Mouse (Mus musculus): Measurements from ENCODE around the gene Dnajc25.

The Dnajc25 gene

DNA sequence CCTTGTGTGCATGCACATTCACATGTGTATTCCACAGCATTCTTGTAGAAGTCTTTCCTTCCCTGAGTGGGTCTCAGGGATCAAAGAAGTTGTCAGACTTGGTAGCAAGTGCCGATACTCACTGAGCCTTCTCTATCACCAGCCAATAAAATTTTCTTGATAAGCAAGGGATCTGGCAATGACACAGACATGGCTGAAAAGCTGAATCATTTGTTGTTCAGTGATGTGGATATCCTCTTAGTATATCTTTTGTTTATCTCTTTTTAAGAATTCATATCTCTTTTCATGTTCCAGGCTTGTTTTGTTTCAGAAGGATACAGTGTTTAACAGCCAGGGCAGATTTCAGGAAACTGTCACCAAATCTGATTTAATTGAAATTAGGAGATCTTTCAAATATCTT is 3.8 kb downstream of the Dnajc25 start:
- Histone ChIP-seq H3K9me3 (ENCODE audit: low read length) (peaks cover 4% of the 10 kb centered on the region; the same call in 1 of the 2 replicates), H3K4me1 (replicated peaks; ENCODE audit: low read depth, low read length) (peaks cover 24% of the 10 kb centered on the region), H3K36me3 (ENCODE audit: insufficient read depth, low read length) (no peaks in the 10 kb centered on the region), H3K27me3 (ENCODE audit: insufficient read depth, low read length) (0 out of 2 replicates have a peak, but pooled peaks cover 7% of the 10 kb centered on the region), H3K4me3 (replicated peaks; ENCODE audit: low read length) (no peak overlapping the region)
- TF ChIP-seq CTCF (conservative IDR thresholded peaks at IDR 0.05; ENCODE audit: low read length) = no peak
- no peak for TF ChIP-seq NANOG (IDR thresholded peaks at IDR 0.05; ENCODE audit: borderline replicate concordance, low read length)
- TF ChIP-seq POU5F1 (IDR thresholded peaks at IDR 0.05; ENCODE audit: borderline replicate concordance, low read length) = no peak

DNA sequence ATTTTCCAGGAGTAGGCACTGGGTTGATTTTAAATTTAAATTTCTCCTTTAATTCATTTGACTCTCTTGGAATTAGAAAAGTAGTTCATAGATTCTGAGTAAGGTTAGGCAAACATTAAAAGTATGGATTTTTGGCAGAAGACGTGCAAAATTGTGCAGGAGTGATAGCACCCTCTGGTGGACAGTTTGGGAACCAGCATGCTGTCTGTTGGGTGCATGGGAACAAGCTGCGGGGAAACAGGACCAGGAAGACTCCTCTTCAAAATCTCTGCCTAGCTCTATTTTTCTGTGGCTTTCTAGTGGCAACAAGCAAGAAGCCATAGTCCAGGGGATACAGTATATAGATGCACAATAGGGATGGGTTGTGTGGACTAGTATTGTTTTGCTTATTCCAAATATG is 4.8 kb downstream of the Dnajc25 start:
- Histone ChIP-seq H3K9me3 (ENCODE audit: low read length) (peaks cover 4% of the 10 kb centered on the region; the same call in 1 of the 2 replicates), H3K36me3 (ENCODE audit: insufficient read depth, low read length) (no peaks in the 10 kb centered on the region), H3K4me1 (replicated peaks; ENCODE audit: low read depth, low read length) (peaks cover 28% of the 10 kb centered on the region), H3K4me3 (replicated peaks; ENCODE audit: low read length) (no peak overlapping the region), H3K27me3 (ENCODE audit: insufficient read depth, low read length) (0 out of 2 replicates have a peak, but pooled peaks cover 3% of the 10 kb centered on the region)
- TF ChIP-seq CTCF (conservative IDR thresholded peaks at IDR 0.05; ENCODE audit: low read length) = peak; percentile 78
- no peak for TF ChIP-seq POU5F1 (IDR thresholded peaks at IDR 0.05; ENCODE audit: borderline replicate concordance, low read length)

DNA sequence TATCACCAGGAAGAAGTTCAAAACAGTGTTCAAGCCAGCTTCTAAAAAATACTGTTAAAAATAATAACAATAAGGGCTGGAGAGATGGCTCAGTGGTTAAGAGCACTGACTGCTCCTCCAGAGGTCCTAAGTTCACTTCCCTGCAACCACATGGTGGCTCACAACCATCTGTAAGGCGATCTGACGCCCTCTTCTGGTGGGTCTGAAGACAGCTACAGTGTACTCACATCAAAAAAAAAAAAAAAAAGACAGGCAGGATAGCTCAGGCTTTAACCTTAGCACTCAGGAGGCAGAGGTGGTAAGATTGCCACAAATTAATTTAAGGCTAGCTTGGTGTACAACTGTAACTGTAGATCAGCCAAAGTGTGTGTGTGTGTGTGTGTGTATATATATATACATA is 5.8 kb downstream of the Dnajc25 start:
- Histone ChIP-seq H3K27me3 (ENCODE audit: insufficient read depth, low read length) (0 out of 2 replicates have a peak, but pooled peaks cover 2% of the 10 kb centered on the region), H3K9me3 (ENCODE audit: low read length) (peaks cover 4% of the 10 kb centered on the region; the same call in 1 of the 2 replicates), H3K4me3 (replicated peaks; ENCODE audit: low read length) (no peak overlapping the region), H3K4me1 (replicated peaks; ENCODE audit: low read depth, low read length) (peaks cover 27% of the 10 kb centered on the region), H3K36me3 (ENCODE audit: insufficient read depth, low read length) (no peaks in the 10 kb centered on the region)
- TF ChIP-seq CTCF (conservative IDR thresholded peaks at IDR 0.05; ENCODE audit: low read length) = peak; percentile 27; the same call in 1 of the 2 replicates
- TF ChIP-seq POU5F1 (IDR thresholded peaks at IDR 0.05; ENCODE audit: borderline replicate concordance, low read length) = no peak

DNA sequence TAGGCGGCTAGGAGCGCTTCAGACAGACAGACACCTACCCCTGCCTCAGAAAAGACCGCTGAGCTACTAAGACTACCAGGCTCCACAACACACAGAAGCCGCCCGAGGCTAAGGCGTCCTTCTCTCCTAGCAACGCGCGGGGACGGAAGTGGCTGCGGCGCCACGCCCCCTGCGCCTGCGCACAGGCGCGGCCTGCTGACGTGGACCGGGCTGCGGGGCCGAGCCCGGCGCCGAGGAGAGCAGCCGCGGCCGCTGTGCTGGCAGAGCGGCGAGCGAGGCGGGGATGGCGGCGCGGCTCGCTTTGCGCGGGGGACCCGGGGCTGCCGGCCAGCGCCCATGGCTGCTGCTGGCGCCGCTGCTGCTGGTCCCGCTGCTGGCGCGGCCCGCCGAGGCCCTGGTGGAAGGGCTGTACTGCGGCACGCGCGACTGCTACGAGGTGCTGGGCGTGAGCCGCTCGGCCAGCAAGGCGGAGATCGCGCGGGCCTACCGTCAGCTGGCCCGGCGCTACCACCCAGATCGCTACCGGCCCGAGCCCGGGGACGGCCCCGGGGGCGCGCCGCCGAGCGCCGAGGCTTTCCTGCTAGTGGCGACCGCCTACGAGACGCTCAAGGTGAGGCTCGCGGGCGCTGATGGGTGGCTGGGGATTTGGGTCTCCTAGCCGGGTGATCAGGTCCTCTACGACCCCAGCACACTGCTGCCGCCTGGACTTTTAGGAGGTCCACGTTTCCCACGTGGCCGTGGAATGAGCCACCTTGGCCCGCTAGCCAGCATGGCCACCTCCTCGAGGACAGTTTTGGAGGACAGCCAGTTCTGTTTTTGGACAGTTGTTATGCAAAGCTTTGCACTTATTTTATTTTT is 8.3 kb downstream of the Dnajc25 start, which contains the start of gene Gm20503:
Gene Gm20503, plus strand, starts transcription at position 263 of the 858 bp plus-strand sequence.
- H3K27me3 ChIP-seq (ENCODE audit: insufficient read depth, low read length) = no peaks in the 10 kb centered on the region
- H3K4me3 ChIP-seq (replicated peaks; ENCODE audit: low read length) = peak within 1 kb of the TSS; percentile 94
- peaks cover 4% of the 10 kb centered on the region; the same call in 1 of the 2 replicates for H3K9me3 ChIP-seq (ENCODE audit: low read length)
- peaks cover 39% of the 10 kb centered on the region for H3K4me1 ChIP-seq (replicated peaks; ENCODE audit: low read depth, low read length)
- H3K36me3 ChIP-seq (ENCODE audit: insufficient read depth, low read length) = no peaks in the 10 kb centered on the region
- TF ChIP-seq POU5F1 (IDR thresholded peaks at IDR 0.05; ENCODE audit: borderline replicate concordance, low read length) = no peak
- TF ChIP-seq NANOG (IDR thresholded peaks at IDR 0.05; ENCODE audit: borderline replicate concordance, low read length) = no peak
- no peak for TF ChIP-seq CTCF (conservative IDR thresholded peaks at IDR 0.05; ENCODE audit: low read length)

DNA sequence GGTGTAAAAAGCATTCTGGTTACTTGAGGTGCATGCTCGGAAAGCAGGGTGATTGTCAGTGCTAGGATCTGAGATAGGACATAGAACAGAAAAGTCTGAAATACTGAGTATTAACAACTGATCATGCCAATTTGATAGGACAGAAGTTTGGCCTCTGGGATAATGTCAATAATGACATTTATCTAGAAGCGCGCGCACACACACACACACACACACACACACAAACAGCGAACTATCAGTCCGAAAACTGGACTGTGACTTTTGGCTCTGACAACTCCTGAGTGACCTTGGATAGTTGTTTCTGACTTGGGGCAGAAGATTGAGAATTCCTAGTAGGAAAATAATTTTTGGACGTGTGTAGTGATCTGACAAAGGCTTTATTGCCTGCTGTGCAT is 8.9 kb downstream of the Dnajc25 start:
- H3K27me3 ChIP-seq (ENCODE audit: insufficient read depth, low read length) = no peaks in the 10 kb centered on the region
- H3K9me3 ChIP-seq (ENCODE audit: low read length) = peaks cover 4% of the 10 kb centered on the region; the same call in 1 of the 2 replicates
- TF ChIP-seq NANOG (IDR thresholded peaks at IDR 0.05; ENCODE audit: borderline replicate concordance, low read length) (no peak), CTCF (conservative IDR thresholded peaks at IDR 0.05; ENCODE audit: low read length) (no peak), POU5F1 (IDR thresholded peaks at IDR 0.05; ENCODE audit: borderline replicate concordance, low read length) (no peak)
- H3K4me1 ChIP-seq (replicated peaks; ENCODE audit: low read depth, low read length) = peaks cover 43% of the 10 kb centered on the region
- H3K4me3 ChIP-seq (replicated peaks; ENCODE audit: low read length) = peak overlapping the region; percentile 94
- no peaks in the 10 kb centered on the region for H3K36me3 ChIP-seq (ENCODE audit: insufficient read depth, low read length)

DNA sequence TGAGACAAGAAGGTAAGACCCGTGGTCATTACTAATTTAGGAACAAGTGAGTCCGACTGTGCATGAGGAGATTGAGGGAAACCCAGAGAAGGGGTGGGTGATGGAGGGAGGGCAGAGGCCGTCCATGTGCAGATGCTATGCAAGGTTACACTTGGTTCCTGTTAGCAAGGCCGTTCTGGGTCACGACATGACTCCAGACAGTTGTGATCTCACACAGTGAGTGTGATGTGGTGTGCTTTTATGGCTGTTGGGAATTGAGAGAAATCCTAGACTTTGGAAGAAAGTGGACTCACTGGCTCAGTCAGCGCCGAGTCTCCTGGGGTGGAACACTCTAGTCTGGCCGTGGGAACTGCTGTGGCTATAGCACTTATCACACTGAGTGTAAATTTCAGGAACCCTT is 11.3 kb downstream of the Dnajc25 start:
- Histone ChIP-seq H3K4me3 (replicated peaks; ENCODE audit: low read length) (no peak overlapping the region), H3K36me3 (ENCODE audit: insufficient read depth, low read length) (no peaks in the 10 kb centered on the region), H3K9me3 (ENCODE audit: low read length) (no peaks in the 10 kb centered on the region), H3K27me3 (ENCODE audit: insufficient read depth, low read length) (no peaks in the 10 kb centered on the region), H3K4me1 (replicated peaks; ENCODE audit: low read depth, low read length) (peaks cover 45% of the 10 kb centered on the region)
- TF ChIP-seq NANOG (IDR thresholded peaks at IDR 0.05; ENCODE audit: borderline replicate concordance, low read length) (no peak), CTCF (conservative IDR thresholded peaks at IDR 0.05; ENCODE audit: low read length) (no peak), POU5F1 (IDR thresholded peaks at IDR 0.05; ENCODE audit: borderline replicate concordance, low read length) (no peak)

DNA sequence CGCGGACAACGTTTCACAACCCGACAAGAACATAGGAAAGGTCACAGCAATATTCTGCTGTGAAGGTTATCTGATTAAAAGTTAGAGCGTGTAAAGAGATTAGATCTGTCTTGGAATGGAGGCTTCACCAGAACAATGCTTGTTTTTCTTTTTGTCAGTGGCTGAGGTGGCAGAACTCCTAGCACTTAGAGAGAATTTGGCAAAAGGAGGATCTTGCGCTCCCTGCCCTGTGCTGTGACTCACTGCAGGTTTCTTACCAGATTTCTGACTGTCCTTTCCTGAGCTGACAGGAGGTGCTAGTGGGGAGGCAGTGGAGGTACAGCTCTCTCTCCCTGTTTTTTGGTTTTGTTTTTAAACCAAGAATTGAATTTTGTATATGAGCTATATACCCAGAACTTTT is 12.2 kb downstream of the Dnajc25 start:
- Histone ChIP-seq H3K36me3 (ENCODE audit: insufficient read depth, low read length) (no peaks in the 10 kb centered on the region), H3K9me3 (ENCODE audit: low read length) (no peaks in the 10 kb centered on the region), H3K4me3 (replicated peaks; ENCODE audit: low read length) (no peak overlapping the region), H3K27me3 (ENCODE audit: insufficient read depth, low read length) (no peaks in the 10 kb centered on the region), H3K4me1 (replicated peaks; ENCODE audit: low read depth, low read length) (peaks cover 47% of the 10 kb centered on the region)
- TF ChIP-seq NANOG (IDR thresholded peaks at IDR 0.05; ENCODE audit: borderline replicate concordance, low read length) = no peak

DNA sequence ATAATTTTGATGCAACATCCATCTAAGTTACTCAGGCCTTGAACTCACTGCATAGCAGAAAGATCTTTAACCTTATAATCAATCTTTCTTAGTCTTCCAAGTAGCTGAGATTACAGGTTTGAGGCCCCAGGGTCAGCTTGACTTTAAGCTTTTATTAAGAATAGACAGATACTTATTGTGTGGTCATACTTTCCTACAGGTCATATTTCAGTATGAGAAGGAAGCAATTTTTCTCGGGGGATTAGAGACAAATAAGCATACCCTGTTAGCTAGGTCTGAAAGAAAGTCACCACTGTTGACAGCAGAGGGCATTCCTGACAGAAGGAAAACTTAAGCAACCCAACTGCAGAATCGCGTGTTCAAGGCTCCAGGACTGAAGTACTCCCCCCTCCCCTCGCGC is 13.1 kb downstream of the Dnajc25 start:
- H3K4me3 ChIP-seq (replicated peaks; ENCODE audit: low read length) = no peak overlapping the region
- no peaks in the 10 kb centered on the region for H3K9me3 ChIP-seq (ENCODE audit: low read length)
- no peaks in the 10 kb centered on the region for H3K27me3 ChIP-seq (ENCODE audit: insufficient read depth, low read length)
- H3K4me1 ChIP-seq (replicated peaks; ENCODE audit: low read depth, low read length) = peaks cover 43% of the 10 kb centered on the region
- H3K36me3 ChIP-seq (ENCODE audit: insufficient read depth, low read length) = no peaks in the 10 kb centered on the region
- TF ChIP-seq CTCF (conservative IDR thresholded peaks at IDR 0.05; ENCODE audit: low read length) = no peak
- TF ChIP-seq NANOG (IDR thresholded peaks at IDR 0.05; ENCODE audit: borderline replicate concordance, low read length) = no peak
- TF ChIP-seq POU5F1 (IDR thresholded peaks at IDR 0.05; ENCODE audit: borderline replicate concordance, low read length) = no peak

All from E14TG2a.4 (cell line).